Mouse (Mus musculus): ENCODE measurements around the gene Ttc7b.

Ttc7b gene

GRCm38 (mm10) chr12:100325618-100326017, 195.0 kb downstream of the Ttc7b start:
- no peak for DNase-seq

GRCm38 (mm10) chr12:100325212-100325611, 195.4 kb downstream of the Ttc7b start:
- no peak for DNase-seq

GRCm38 (mm10) chr12:100323641-100324040, 197.0 kb downstream of the Ttc7b start:
- DNase-seq, result no peak

DNA sequence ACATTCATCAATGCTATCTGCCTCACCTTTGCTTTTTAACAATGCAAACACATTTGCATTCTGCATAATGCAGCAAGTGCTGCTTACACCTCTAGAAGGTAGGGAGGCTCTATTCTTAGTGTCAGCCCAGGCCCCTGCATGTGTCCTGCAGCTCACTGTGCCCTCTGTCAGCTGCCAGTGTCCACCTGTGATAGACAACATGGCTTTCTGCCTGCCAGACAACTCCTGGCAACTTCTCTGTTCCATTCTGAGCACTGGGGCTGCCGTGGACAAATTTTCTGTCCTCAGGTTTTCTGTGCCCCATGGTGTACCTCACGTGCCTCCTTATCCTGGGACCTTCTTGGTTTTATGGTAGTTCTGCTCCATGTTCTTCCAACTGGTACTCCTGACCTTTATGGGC, 198.4 kb downstream of the Ttc7b start:
- DNase-seq, result no peak

- no peak for DNase-seq
These were observed 199.1 kb downstream of the Ttc7b start for GRCm38 (mm10) chr12:100321545-100321944.

- no peak for DNase-seq
These were observed 200.9 kb downstream of the Ttc7b start for GRCm38 (mm10) chr12:100319746-100320145.

GRCm38 (mm10) chr12:100317936-100318335, 202.7 kb downstream of the Ttc7b start:
- no peak for DNase-seq

GRCm38 (mm10) chr12:100316094-100316493, 204.5 kb downstream of the Ttc7b start:
- no peak for DNase-seq

- no peak for DNase-seq
These were observed 205.3 kb downstream of the Ttc7b start for GRCm38 (mm10) chr12:100315119-100315885.

GRCm38 (mm10) chr12:100313785-100314375, 206.7 kb downstream of the Ttc7b start:
- DNase-seq, result no peak

DNA sequence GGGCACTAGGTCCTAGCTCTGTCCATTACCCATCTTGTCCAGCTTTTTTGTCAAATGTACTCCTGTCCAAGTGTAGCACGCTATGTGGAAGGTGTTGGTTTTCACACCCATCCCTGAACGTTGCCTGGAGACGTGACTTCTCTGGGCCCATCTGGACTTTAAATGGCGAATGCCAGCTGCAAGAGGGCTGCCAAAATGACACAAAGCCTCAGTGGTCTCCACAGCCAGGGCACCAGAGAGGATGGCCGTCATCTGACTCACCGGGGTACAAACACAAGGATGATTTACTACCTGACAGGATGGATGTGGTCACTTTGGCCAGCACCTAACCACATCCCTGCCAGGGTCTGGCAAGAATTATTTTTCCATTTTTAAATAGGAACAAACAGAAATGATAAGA, 207.4 kb downstream of the Ttc7b start:
- no peak for DNase-seq

GRCm38 (mm10) chr12:100310471-100311392, 209.9 kb downstream of the Ttc7b start:
- no peak for DNase-seq

DNA sequence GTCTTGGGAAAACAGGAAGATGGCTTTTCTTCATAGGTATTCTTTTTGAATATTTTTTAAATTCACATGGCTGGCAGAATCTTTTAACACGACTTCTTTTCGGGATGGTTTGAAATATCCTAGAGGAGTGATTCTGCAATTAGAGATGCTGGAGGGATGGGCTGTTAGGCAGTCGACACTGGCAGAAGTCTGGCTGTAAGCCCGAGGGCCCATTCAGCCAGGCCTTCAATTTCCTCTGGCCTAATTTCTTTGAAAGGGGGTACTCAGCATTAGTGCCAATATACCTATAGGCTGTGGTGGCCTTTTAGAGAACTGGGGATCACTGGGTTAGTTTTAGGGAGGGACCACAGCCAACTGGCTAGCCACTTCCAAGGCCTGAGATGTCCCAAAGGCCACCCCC, 211.4 kb downstream of the Ttc7b start:
- no peak for DNase-seq

DNA sequence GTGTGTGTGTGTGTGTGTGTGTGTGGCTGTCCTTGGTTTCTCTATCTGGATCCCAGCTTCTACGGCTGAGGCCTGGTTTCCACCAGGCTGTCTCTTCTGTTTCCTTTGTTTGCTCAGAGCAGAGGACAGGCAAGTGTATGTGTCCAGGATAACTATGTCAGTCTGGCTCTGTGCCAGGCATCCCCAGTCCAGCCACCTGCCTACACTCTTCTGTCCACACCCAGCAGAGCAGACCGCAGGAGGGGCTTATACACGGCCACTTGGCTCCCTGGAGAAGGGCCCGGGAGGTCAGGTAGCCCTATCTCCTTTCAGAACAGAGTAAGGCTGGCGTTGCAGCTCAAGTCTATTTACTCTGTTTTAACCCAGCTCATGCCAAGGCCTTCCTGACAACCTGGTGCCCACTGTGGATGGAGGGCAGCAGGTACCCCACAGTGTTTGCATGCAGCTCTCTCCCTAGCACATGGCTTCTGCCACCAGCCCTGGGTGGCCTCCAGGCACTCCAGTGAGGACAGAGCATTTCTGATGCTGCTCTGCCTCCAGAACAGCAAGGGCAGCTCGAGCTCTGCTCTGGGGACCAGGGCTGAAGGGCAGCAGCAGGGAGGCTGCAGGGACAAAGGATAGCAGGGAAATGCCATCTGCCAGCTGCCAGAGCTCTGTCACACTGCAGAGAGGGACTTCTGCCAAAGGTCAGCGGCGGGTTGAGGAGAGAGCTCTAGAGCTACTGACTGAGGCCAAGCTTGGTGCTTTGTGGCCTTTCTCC, 212.9 kb downstream of the Ttc7b start:
- no peak for DNase-seq

- no peak for DNase-seq
These were observed 214.3 kb downstream of the Ttc7b start for GRCm38 (mm10) chr12:100306336-100306735.

DNA sequence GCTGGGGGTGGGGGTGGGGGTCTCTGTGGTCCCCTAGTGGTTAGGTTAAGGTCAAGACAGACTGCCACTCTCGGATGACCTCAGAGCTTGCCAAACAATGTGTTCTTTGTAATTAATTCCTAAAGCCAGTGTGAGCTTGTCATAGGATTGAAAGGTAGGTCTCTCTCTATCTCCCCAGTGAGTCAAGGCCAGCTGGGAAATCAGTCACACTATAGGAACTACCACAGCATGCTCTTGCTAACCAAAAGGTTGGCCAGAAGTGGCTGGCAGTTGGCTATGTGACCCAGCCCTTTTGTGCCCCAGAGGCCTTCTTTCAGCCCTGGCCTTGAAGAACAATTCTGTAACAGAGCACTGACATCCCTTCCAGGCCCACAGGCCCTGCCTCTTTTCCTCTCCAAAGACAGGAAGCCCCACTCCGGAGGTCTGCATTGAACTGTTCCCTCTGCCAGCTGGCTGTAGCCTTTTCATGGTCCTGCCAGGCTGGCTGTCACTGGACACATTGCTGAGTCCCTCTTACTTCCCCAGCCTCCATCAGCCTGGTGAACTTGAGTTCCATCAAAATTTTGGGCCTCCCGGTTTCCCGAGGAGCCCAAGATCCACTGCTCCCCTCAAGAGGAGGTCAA, 215.5 kb downstream of the Ttc7b start:
- DNase-seq, result no peak

DNA sequence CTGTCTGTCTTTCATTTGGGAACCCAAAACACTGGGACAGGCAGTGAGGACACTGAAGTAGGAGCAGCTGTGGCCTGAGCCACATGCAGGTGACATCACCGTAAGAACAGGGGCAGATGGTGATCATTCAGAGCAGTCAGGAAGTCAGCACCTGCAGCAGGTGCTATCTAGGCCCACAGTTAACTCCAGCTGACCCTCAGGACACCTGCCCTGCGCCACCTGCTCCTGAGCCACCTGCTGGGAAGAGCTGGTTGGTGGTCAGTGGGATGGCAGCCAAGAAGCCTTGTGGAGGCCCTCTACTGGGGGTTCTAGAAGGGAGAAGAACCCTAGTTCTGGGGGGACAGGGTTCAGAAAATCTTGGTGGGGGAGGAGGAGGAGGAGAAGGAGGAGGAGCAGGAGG, 216.3 kb downstream of the Ttc7b start:
- DNase-seq, result no peak

GRCm38 (mm10) chr12:100303141-100303540, 217.5 kb downstream of the Ttc7b start:
- no peak for DNase-seq

GRCm38 (mm10) chr12:100300446-100300845, 220.2 kb downstream of the Ttc7b start:
- no peak for DNase-seq

DNA sequence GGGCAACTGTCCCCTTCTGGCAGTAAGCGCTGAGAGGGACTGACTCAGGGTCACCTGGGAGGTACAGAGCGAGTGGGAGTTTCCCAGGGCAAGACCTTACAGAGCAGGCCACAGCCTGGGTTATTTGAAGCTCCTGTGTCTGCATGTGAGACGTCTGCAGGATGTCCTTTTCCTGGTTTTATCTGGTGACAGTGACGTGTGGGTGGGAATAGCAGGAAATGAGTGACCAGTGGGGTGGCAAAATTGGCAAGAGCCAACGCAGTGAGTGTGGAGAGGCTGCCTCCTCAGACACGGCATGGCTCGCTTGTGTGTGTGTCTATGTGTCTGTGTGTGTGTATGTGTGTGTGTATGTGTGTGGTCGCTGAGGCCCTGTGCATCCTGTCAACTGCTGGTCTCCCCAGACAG, 221.3 kb downstream of the Ttc7b start:
- no peak for DNase-seq

DNA sequence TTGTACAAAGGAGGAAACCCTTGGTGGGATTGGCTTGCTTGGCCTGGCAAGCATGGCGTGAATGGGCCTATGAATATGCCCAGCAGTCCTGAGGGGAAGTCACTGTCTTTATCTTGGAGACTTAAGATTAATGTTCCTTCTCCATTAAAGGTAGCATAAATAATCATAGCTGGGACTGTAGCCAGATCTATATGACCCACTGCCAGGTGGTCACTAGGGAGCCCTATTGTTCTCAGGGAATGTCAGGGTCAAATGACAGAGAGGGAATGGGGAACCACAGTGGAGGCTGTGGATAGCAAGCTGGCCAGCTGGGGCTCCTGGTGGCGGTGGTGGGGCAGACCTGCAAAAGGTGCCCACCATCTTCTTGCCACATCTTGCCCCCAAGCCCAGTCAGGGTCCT, 221.8 kb downstream of the Ttc7b start:
- DNase-seq, result no peak

- no peak for DNase-seq
These were observed 222.7 kb downstream of the Ttc7b start for GRCm38 (mm10) chr12:100297961-100298360.

Measured in thymus, postnatal 36 days (tissue).